Mouse (Mus musculus): ENCODE results near the gene Zfp710.
"Not testable (repeated sequence)": the region's sequence is repeated elsewhere in the genome, so short reads cannot be mapped to it uniquely, and the experiment has no call there.

The Zfp710 gene

GRCm38 (mm10) chr7:80024521-80025390 is at the start of gene Zfp710:
Gene Zfp710, plus strand, starts transcription at chr7:80024814.
- DNase-seq (ENCODE audit: low spot score in 2 of 2): peak; percentile 64 to 75

- DNase-seq (ENCODE audit: low spot score in 2 of 2): no peak
These were observed 49.3 kb upstream of the Zfp710 start for GRCm38 (mm10) chr7:79975316-79975715.

- no peak for DNase-seq (ENCODE audit: low spot score in 2 of 2)
These were observed 37.9 kb upstream of the Zfp710 start for GRCm38 (mm10) chr7:79986717-79987116.

GRCm38 (mm10) chr7:79987745-79988144 is 36.9 kb upstream of the Zfp710 start:
- no peak for DNase-seq (ENCODE audit: low spot score in 2 of 2)

GRCm38 (mm10) chr7:79988466-79988865 is 36.1 kb upstream of the Zfp710 start:
- DNase-seq (ENCODE audit: low spot score in 2 of 2): not testable (repeated sequence)

- DNase-seq (ENCODE audit: low spot score in 2 of 2): peak in 1 of 2 experiments; percentile 41
These were observed 30.1 kb upstream of the Zfp710 start for GRCm38 (mm10) chr7:79994476-79994875.

GRCm38 (mm10) chr7:79997761-79998160 is 26.9 kb upstream of the Zfp710 start:
- DNase-seq (ENCODE audit: low spot score in 2 of 2): no peak

- DNase-seq (ENCODE audit: low spot score in 2 of 2): no peak
These were observed 22.1 kb upstream of the Zfp710 start for GRCm38 (mm10) chr7:80002353-80003055.

- DNase-seq (ENCODE audit: low spot score in 2 of 2): no peak
These were observed 19.6 kb upstream of the Zfp710 start for GRCm38 (mm10) chr7:80004776-80005554.

- no peak for DNase-seq (ENCODE audit: low spot score in 2 of 2)
These were observed 13.9 kb upstream of the Zfp710 start for GRCm38 (mm10) chr7:80010680-80011079.

- DNase-seq (ENCODE audit: low spot score in 2 of 2): peak; percentile 37 to 83
These were observed 13.1 kb upstream of the Zfp710 start for GRCm38 (mm10) chr7:80011470-80011869.

- DNase-seq (ENCODE audit: low spot score in 2 of 2): no peak
These were observed 10.6 kb upstream of the Zfp710 start for GRCm38 (mm10) chr7:80013884-80014550.

- no peak for DNase-seq (ENCODE audit: low spot score in 2 of 2)
These were observed 9.5 kb upstream of the Zfp710 start for GRCm38 (mm10) chr7:80014826-80015755.

GRCm38 (mm10) chr7:80018506-80019452 is 5.8 kb upstream of the Zfp710 start:
- no peak for DNase-seq (ENCODE audit: low spot score in 2 of 2)

GRCm38 (mm10) chr7:80023621-80024435 is 786 bp upstream of the Zfp710 start:
- DNase-seq (ENCODE audit: low spot score in 2 of 2): peak in 1 of 2 experiments; percentile 58

GRCm38 (mm10) chr7:80025391-80026117 is 940 bp downstream of the Zfp710 start:
- no peak for DNase-seq (ENCODE audit: low spot score in 2 of 2)

GRCm38 (mm10) chr7:80026118-80026989 is 1.7 kb downstream of the Zfp710 start:
- DNase-seq (ENCODE audit: low spot score in 2 of 2): peak; percentile 46 to 55

Data from spleen, postnatal 10 days (tissue).